Mouse (Mus musculus) fat pad, adult 2 months (tissue): ENCODE measurements around the gene Ube2e3.

Experiments used
- DNase-seq: peaks from one replicate; pipeline ENCODE4 v3.0.0-alpha.2; 2011; ENCODE audit warnings: low read depth, low spot score; ENCODE audit errors: extremely low read depth

The Ube2e3 gene

DNA sequence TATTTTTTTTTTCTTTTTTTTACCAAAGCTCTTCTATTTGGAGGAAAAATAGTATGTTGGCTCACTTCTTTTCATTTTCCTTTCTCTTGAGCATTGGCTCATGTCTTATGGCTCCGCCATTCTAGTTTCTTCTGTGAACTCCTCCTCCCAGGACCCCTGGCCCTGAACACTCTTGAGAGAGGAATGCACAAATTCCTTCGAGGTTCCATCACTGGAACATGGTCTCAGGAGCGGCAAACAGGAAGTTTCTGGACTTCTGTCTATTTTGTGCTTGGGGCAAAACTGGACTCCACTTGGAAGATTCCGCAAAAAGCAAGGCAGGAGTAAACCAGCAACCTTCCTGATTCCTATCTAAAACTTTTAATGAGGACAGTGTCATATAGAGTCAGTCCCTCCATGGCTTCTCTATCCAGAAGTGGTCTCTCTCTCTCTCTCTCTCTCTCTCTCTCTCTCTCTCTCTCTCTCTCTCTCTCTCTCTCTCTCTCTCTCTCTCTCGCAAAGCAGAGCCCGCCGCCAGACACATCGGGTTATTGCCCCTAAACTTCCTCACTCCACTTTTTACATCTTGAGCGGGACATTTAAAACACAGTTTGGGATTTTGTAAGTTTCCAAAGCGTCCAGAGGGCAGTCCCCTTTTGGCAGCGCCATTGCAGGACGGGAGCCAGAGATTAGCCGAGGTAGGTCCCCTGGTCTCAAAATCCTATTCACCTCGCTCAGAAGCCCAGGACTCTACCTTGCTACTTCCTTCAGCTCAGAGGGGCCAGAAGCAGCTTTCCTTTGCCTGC, at the start of gene Ube2e3:
Ube2e3 (plus strand) TSS at position 399 of the 785 bp plus-strand sequence.
- no peak for DNase-seq

- no peak for DNase-seq
These were observed 38.0 kb upstream of the Ube2e3 start for GRCm38 (mm10) chr2:78829887-78830286.

- no peak for DNase-seq
These were observed 26.3 kb upstream of the Ube2e3 start for GRCm38 (mm10) chr2:78841494-78842224.

DNA sequence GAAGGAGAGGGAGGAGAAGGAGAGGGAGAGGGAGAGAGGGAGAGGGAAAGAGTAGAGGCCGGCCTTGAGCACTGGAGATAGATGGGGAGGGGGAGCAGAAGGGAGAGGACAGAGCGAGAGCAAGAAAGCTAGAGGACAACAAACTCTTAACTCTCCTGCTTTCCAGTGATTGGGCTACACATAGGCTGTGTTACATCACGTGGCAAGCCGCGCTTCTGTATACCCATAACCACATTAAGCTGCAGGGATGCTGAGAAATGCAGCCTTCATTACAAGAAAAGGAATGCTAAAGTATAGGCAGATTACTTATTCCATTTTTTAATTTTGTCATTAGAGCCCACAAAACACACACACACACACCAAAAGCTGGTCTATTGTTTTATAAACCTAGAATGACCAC, 23.6 kb upstream of the Ube2e3 start:
- no peak for DNase-seq

DNA sequence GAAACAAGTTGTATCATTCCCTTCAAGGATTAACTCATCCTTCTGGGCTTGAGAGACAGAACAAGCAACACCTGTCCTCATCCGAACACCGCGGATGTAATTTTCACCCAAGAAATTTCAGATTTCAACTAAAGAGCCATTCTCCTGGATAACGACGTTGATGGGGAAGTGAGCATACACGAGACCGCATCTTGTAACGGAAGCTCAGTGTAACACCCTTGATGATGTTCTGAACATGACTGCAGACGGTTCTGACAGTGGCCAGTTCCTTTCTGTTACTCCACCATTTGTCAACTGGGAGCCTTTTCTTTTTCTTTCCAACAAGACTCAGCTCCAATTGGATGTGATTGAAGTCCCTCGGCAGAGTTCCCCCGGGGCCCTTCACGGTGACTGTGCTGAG, 22.6 kb upstream of the Ube2e3 start:
- DNase-seq, result no peak

- no peak for DNase-seq
These were observed 22.2 kb upstream of the Ube2e3 start for GRCm38 (mm10) chr2:78845717-78846116.

GRCm38 (mm10) chr2:78854315-78854714, 13.6 kb upstream of the Ube2e3 start:
- DNase-seq, result no peak

- DNase-seq, result no peak
These were observed 9.3 kb upstream of the Ube2e3 start for GRCm38 (mm10) chr2:78858628-78859027.

DNA sequence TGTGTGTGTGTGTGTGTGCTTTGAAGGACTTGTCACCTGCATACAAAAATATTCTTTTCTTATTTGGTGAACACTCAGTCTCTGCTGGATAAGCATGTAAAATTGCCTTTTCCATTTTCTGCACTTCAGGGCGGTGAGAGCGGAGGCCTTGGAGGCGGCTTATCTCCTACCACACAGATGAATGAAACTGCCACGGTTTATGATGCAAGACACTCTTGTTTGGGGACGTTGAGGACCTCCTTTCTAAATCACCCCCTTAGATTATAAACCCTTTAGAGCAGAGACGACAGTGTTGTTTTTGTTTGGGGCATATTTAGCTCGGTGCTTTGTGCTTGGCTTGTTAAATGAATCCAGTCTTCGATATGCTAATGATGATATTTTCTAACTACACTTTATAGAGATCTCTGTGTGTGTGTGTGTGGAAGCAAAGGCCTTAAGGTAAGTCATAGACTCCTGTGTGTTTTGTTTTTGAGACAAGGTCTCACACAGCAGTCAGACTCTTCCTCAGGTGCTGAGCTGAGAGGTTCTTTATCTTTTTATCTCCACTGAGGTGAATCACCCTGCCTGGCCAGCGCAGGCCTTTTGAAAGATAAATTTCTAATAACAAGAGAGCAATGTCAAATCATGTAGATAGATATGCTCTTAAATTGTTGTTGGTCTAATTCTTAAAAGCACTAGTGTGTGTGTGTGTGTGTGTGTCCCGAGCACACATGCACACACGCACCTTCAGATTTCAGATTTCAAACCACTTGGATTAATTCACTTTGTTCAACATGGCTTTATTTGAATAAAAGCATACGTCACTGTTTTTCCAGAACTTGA, 8.4 kb upstream of the Ube2e3 start:
- DNase-seq, result no peak

DNA sequence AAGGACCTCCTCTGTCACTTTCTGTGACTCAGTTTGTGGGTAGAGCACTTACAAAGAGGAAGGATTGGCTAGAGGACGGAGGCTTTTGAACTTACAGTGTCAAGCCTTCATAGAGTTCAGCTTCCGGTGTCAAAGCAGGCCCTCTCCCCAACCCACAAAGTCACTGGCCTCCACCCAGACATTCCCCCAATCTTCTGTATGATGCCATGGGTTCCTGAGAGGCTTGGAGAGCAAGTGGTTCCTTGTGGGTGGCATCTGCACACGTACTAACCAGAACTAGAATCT, 7.9 kb upstream of the Ube2e3 start:
- no peak for DNase-seq

- DNase-seq, result no peak
These were observed 3.8 kb upstream of the Ube2e3 start for GRCm38 (mm10) chr2:78864116-78864515.

GRCm38 (mm10) chr2:78864866-78865265, 3.1 kb upstream of the Ube2e3 start:
- DNase-seq, result no peak

DNA sequence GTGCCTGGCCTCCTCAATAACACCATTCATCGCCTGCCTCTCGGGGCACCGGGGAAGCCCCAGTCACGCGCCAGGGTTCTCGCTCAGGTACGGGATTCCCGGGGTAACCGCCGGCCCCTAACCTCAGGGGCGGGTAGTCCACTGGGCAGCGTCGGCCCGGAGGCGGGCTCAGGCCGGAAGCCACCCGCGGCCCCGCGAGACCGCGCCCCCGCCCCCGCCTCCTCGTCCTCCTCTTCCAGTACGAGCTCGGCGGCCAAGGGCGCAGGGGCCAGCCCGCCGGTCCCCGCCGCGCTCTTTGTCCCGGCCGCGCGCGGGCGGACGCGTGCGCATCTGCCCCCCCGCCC, 559 bp downstream of the Ube2e3 start:
- no peak for DNase-seq

DNA sequence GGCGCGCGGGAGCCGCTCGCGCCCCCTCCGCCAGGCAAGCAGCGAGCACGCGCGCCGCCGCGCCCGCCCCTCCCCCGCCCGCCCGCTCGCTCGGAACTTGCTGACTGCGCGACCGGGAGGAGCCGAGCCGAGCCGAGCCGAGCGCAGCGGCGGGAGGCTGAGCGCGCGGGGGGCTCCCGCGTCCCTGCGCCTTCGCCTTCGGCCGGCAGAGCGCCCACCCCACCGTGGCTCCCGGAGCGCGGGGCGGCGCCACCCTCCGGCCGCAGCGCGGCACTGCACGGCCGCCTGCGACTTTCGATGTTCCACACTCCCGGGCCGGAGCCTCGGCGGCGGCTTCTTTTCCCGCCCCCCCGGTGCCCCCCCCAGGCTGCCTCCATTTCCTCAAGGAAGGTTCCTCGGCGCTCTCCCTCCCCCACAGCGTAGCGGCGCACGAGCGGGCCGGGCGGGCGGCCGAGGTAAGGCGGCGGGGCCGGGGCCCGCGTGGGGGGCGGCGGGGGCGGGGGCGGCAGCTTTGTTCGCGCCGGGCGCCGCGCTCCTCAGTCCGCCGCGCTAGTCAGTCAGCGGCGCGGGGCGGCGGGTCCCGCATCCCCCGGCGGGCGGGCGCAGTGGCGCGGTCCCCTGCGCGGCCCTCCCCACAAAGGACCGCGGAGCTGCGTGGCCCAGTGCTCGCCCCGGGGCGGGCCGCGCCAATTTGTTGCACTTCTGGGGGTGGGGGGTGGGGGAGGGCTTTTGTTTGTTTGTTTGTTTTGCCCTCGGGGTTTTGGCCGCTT, 1.2 kb downstream of the Ube2e3 start:
- DNase-seq, result no peak

- no peak for DNase-seq
These were observed 2.0 kb downstream of the Ube2e3 start for GRCm38 (mm10) chr2:78869721-78870442.

GRCm38 (mm10) chr2:78870443-78871025, 2.6 kb downstream of the Ube2e3 start:
- no peak for DNase-seq

GRCm38 (mm10) chr2:78871971-78872860, 4.3 kb downstream of the Ube2e3 start:
- no peak for DNase-seq

DNA sequence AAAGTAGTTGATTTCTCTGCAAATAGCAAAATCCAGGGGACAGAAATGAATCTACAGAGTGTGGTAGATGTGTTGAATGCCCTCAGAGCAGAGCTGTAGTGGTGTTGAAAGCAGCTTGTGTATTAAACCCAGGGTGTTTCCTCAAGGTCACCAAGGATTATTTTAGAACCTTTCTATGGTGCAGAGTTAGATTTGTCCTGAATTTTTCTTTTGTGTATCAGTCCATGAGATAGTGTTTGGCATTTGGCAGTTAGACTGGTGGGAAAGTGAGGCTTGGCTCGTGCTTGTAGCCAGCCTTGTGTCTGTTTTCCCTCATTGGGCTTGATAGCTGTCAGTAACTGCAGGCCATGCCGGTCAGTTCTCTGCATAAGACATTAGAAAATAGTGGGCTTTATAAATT, 6.0 kb downstream of the Ube2e3 start:
- no peak for DNase-seq

DNA sequence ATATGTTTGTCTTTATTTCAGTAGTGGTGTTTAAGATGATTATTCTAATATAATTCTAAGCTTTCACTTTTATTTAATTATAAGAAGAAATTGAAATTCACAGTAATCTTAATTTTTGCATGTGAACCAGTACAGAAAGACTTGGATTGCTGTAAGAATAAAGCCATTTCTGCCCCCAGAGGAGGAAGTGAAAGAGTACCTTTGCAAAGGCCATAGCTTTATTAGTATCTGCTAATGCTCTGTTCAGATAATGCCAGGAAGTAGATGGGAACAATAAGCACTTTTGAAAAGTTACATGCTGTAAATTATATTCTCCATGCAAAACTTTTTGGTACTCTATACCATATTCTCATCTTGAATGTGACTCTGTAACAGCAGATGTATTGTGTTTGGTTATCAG, 8.1 kb downstream of the Ube2e3 start:
- DNase-seq, result no peak
